Mouse (Mus musculus): Measurements from ENCODE around the gene Bloc1s5. TPM values are rescaled to one million over a fixed set of nuclear protein-coding genes. Genes with fewer than 3 reads are reported as not detected.
"Not testable (repeated sequence)": the region's sequence is repeated elsewhere in the genome, so short reads cannot be mapped to it uniquely, and the experiment has no call there.

The Bloc1s5 gene
- polyA plus RNA-seq (2014; fragmentation: Nextera tagmentation; extraction: Ambion mirVana), result 17.6 and 19.3 TPM in 2 replicates

- under 1% methylated on average over 42 of the region's 44 CpGs for WGBS
- ATAC-seq (ENCODE audit: insufficient read depth) (peak; percentile 97), DNase-seq (peak; percentile 99)
- Histone ChIP-seq H3K4me2 (peak within 1 kb of the TSS; percentile 77), H3K9me3 (ENCODE audit: low read depth, low read length) (no peaks in the 10 kb centered on the region), H3K9ac (peak within 1 kb of the TSS; percentile 61), H3K36me3 (ENCODE audit: insufficient read depth) (no peaks in the 10 kb centered on the region), H3K27me3 (ENCODE audit: insufficient read depth, low read length) (no peaks in the 10 kb centered on the region), H3K4me1 (ENCODE audit: insufficient read depth) (no peaks in the 10 kb centered on the region; the same call in 1 of the 2 replicates), H3K27ac (ENCODE audit: low read depth) (peak within 1 kb of the TSS; percentile 69), H3K4me3 (ENCODE audit: low read depth, low read length) (peak within 1 kb of the TSS; percentile 63)
- 0 out of 2 replicates have a peak, but pooled peaks have one; percentile 2 for TF ChIP-seq CTCF (IDR thresholded peaks at IDR 0.05; ENCODE audit: low read depth)
Measured at GRCm38 (mm10) chr13:38634800-38635269, at the start of gene Bloc1s5. Gene Bloc1s5, minus strand, starts transcription at chr13:38635109.

- no peak for TF ChIP-seq CTCF (IDR thresholded peaks at IDR 0.05; ENCODE audit: low read depth)
- DNase-seq (no peak), ATAC-seq (ENCODE audit: insufficient read depth) (no peak)
- Histone ChIP-seq H3K9me3 (ENCODE audit: low read depth, low read length) (no peaks in the 10 kb centered on the region), H3K9ac (no peak overlapping the region), H3K27ac (ENCODE audit: low read depth) (no peak overlapping the region), H3K27me3 (ENCODE audit: insufficient read depth, low read length) (no peaks in the 10 kb centered on the region), H3K4me1 (ENCODE audit: insufficient read depth) (no peaks in the 10 kb centered on the region), H3K36me3 (ENCODE audit: insufficient read depth) (no peaks in the 10 kb centered on the region), H3K4me2 (no peak overlapping the region), H3K4me3 (ENCODE audit: low read depth, low read length) (no peak overlapping the region)
- WGBS, result 75% methylated on average over 9 of the region's 9 CpGs
Measured at GRCm38 (mm10) chr13:38672336-38672735, 37.4 kb upstream of the Bloc1s5 start.

- not testable (repeated sequence) for H3K36me3 ChIP-seq (ENCODE audit: insufficient read depth); H3K4me1 ChIP-seq (ENCODE audit: insufficient read depth); ATAC-seq (ENCODE audit: insufficient read depth); H3K4me2 ChIP-seq; H3K27me3 ChIP-seq (ENCODE audit: insufficient read depth, low read length); H3K27ac ChIP-seq (ENCODE audit: low read depth); H3K9me3 ChIP-seq (ENCODE audit: low read depth, low read length); H3K4me3 ChIP-seq (ENCODE audit: low read depth, low read length); H3K9ac ChIP-seq; DNase-seq
- 86% methylated on average over 6 of the region's 6 CpGs for WGBS
Measured at GRCm38 (mm10) chr13:38671451-38671850, 36.5 kb upstream of the Bloc1s5 start.

GRCm38 (mm10) chr13:38670051-38670450 lies 35.1 kb upstream of the Bloc1s5 start:
- Histone ChIP-seq H3K9me3 (ENCODE audit: low read depth, low read length) (no peaks in the 10 kb centered on the region), H3K9ac (no peak overlapping the region), H3K4me2 (no peak overlapping the region), H3K27ac (ENCODE audit: low read depth) (no peak overlapping the region), H3K27me3 (ENCODE audit: insufficient read depth, low read length) (no peaks in the 10 kb centered on the region), H3K36me3 (ENCODE audit: insufficient read depth) (no peaks in the 10 kb centered on the region), H3K4me1 (ENCODE audit: insufficient read depth) (no peaks in the 10 kb centered on the region), H3K4me3 (ENCODE audit: low read depth, low read length) (no peak overlapping the region)
- TF ChIP-seq CTCF (IDR thresholded peaks at IDR 0.05; ENCODE audit: low read depth), result no peak
- no peak for DNase-seq
- ATAC-seq (ENCODE audit: insufficient read depth), result no peak

GRCm38 (mm10) chr13:38668514-38668913 lies 33.6 kb upstream of the Bloc1s5 start:
- H3K9ac ChIP-seq, result no peak overlapping the region
- no peak overlapping the region for H3K4me3 ChIP-seq (ENCODE audit: low read depth, low read length)
- TF ChIP-seq CTCF (IDR thresholded peaks at IDR 0.05; ENCODE audit: low read depth), result peak; percentile 57
- no peak overlapping the region for H3K27ac ChIP-seq (ENCODE audit: low read depth)
- H3K4me1 ChIP-seq (ENCODE audit: insufficient read depth), result no peaks in the 10 kb centered on the region
- WGBS, result 33% methylated on average over 2 of the region's 2 CpGs
- no peak overlapping the region for H3K4me2 ChIP-seq
- no peaks in the 10 kb centered on the region for H3K9me3 ChIP-seq (ENCODE audit: low read depth, low read length)
- H3K27me3 ChIP-seq (ENCODE audit: insufficient read depth, low read length), result no peaks in the 10 kb centered on the region
- no peaks in the 10 kb centered on the region for H3K36me3 ChIP-seq (ENCODE audit: insufficient read depth)
- peak; percentile 33 for DNase-seq
- ATAC-seq (ENCODE audit: insufficient read depth), result no peak

- 41% methylated on average over 1 of the region's 1 CpGs for WGBS
- H3K27me3 ChIP-seq (ENCODE audit: insufficient read depth, low read length), result no peaks in the 10 kb centered on the region
- no peak for DNase-seq
- no peak overlapping the region for H3K4me2 ChIP-seq
- no peaks in the 10 kb centered on the region for H3K36me3 ChIP-seq (ENCODE audit: insufficient read depth)
- TF ChIP-seq CTCF (IDR thresholded peaks at IDR 0.05; ENCODE audit: low read depth), result no peak
- H3K4me3 ChIP-seq (ENCODE audit: low read depth, low read length), result no peak overlapping the region
- no peaks in the 10 kb centered on the region for H3K9me3 ChIP-seq (ENCODE audit: low read depth, low read length)
- no peak overlapping the region for H3K27ac ChIP-seq (ENCODE audit: low read depth)
- ATAC-seq (ENCODE audit: insufficient read depth), result no peak
- no peak overlapping the region for H3K9ac ChIP-seq
- H3K4me1 ChIP-seq (ENCODE audit: insufficient read depth), result no peaks in the 10 kb centered on the region
Measured at GRCm38 (mm10) chr13:38664753-38665152, 29.8 kb upstream of the Bloc1s5 start.

- DNase-seq (no peak), ATAC-seq (ENCODE audit: insufficient read depth) (no peak)
- no peak for TF ChIP-seq CTCF (IDR thresholded peaks at IDR 0.05; ENCODE audit: low read depth)
- H3K27me3 ChIP-seq (ENCODE audit: insufficient read depth, low read length), result no peaks in the 10 kb centered on the region
- no peak overlapping the region for H3K9ac ChIP-seq
- H3K4me2 ChIP-seq, result no peak overlapping the region
- H3K9me3 ChIP-seq (ENCODE audit: low read depth, low read length), result no peaks in the 10 kb centered on the region
- WGBS, result 84% methylated on average over 12 of the region's 12 CpGs
- peaks cover 5% of the 10 kb centered on the region; the same call in 1 of the 2 replicates for H3K4me1 ChIP-seq (ENCODE audit: insufficient read depth)
- H3K4me3 ChIP-seq (ENCODE audit: low read depth, low read length), result no peak overlapping the region
- H3K27ac ChIP-seq (ENCODE audit: low read depth), result no peak overlapping the region
- H3K36me3 ChIP-seq (ENCODE audit: insufficient read depth), result peaks cover 23% of the 10 kb centered on the region
Measured at GRCm38 (mm10) chr13:38659524-38660136, 24.7 kb upstream of the Bloc1s5 start.
